Mouse (Mus musculus) frontal cortex, postnatal 36 days (tissue): ENCODE data around the gene Cbx2.
A peak's percentile ranks its signal among the peaks of the same experiment; 100 is the strongest.

ENCODE experiments used
- DNase-seq, 2 experiments: peaks; one replicate each; pipeline ENCODE4 v3.0.0; 2022; ENCODE audit warnings: low spot score in 2 of 2

Cbx2 gene

GRCm38 (mm10) chr11:119017506-119017905, 5.3 kb upstream of the Cbx2 start:
- DNase-seq, result no peak

GRCm38 (mm10) chr11:119021180-119021579, 1.6 kb upstream of the Cbx2 start:
- no peak for DNase-seq

- no peak for DNase-seq
These were observed 481 bp upstream of the Cbx2 start for GRCm38 (mm10) chr11:119022068-119022894.

GRCm38 (mm10) chr11:119023616-119023980, 836 bp downstream of the Cbx2 start:
- no peak for DNase-seq

- DNase-seq, result no peak
These were observed 1.5 kb downstream of the Cbx2 start for GRCm38 (mm10) chr11:119024260-119024659.

GRCm38 (mm10) chr11:119026203-119026602, 3.4 kb downstream of the Cbx2 start:
- DNase-seq, result no peak

GRCm38 (mm10) chr11:119033874-119034558, 11.3 kb downstream of the Cbx2 start:
- DNase-seq, result peak; percentile 75 to 78

GRCm38 (mm10) chr11:119034635-119035034, 11.9 kb downstream of the Cbx2 start:
- no peak for DNase-seq

- DNase-seq, result no peak
These were observed 12.4 kb downstream of the Cbx2 start for GRCm38 (mm10) chr11:119035094-119035685.

- no peak for DNase-seq
These were observed 13.0 kb downstream of the Cbx2 start for GRCm38 (mm10) chr11:119035686-119036165.

GRCm38 (mm10) chr11:119036447-119036846, 13.7 kb downstream of the Cbx2 start:
- DNase-seq, result no peak

GRCm38 (mm10) chr11:119036934-119037779, 14.4 kb downstream of the Cbx2 start:
- DNase-seq, result no peak

GRCm38 (mm10) chr11:119037780-119038401, 15.1 kb downstream of the Cbx2 start:
- no peak for DNase-seq

- no peak for DNase-seq
These were observed 16.2 kb downstream of the Cbx2 start for GRCm38 (mm10) chr11:119038744-119039484.

GRCm38 (mm10) chr11:119039732-119040512, 17.2 kb downstream of the Cbx2 start:
- no peak for DNase-seq

- peak; percentile 99 for DNase-seq
These were observed 18.0 kb downstream of the Cbx2 start, which contains the start of gene Cbx8 for GRCm38 (mm10) chr11:119040600-119041324. Cbx8 (minus strand) TSS chr11:119040969.

- no peak for DNase-seq
These were observed 18.6 kb downstream of the Cbx2 start for GRCm38 (mm10) chr11:119041325-119041716.

- DNase-seq, result no peak
These were observed 19.1 kb downstream of the Cbx2 start for GRCm38 (mm10) chr11:119041750-119042465.
